Mouse (Mus musculus) bone marrow, adult 2 months (tissue): ENCODE data around the gene 4930516K23Rik.

Experiments used
- CTCF ChIP-seq: fragments of 200-500 bp; IDR thresholded peaks from 2 replicates; pipeline ENCODE4 v1.5.1; 2011; ENCODE audit warnings: low read length, control low read depth; ENCODE audit not compliant: control insufficient read depth, insufficient read depth
- POLR2A ChIP-seq: fragments of 200-500 bp; IDR thresholded peaks from 2 replicates; pipeline ENCODE4 v1.6.1; 2011; ENCODE audit warnings: low read depth, mild to moderate bottlenecking, control low read depth, low read length, borderline replicate concordance; ENCODE audit not compliant: control insufficient read depth

- TF ChIP-seq POLR2A: no peak
- no peak for TF ChIP-seq CTCF
Measured at GRCm38 (mm10) chr7:104059215-104059614, 2.0 kb downstream of the 4930516K23Rik start.
